Mouse (Mus musculus): ENCODE measurements around the gene Gm33543. TPM values are rescaled to one million over a fixed set of nuclear protein-coding genes. Genes with fewer than 3 reads are reported as not detected.

Gm33543 gene
- polyA plus RNA-seq, 1 experiment from 2014 or later: not detected

DNA sequence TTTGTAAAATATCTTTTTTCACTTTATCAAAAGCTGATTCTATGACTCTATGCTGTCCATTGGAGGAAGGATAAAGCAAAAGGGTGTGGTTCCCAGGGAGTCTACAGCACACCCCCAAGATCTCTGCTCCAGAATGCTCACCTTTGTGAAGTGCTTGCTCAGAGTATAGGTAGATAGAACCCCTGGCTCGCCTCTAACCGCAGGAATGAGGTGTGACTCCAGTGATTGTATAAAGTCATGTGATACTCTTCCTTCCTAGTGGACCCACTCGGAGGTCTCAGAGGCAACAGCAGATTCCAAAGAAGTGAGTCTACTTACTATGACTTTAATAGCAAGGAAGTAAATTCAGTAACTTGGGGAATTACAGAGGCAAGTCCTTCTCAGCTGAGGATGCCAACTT is 19.9 kb upstream of the Gm33543 start:
- no peaks in the 10 kb centered on the region for H3K36me3 ChIP-seq
- no peaks in the 10 kb centered on the region for H3K27me3 ChIP-seq
- WGBS: 81% methylated on average over 3 of the region's 3 CpGs
- H3K9ac ChIP-seq: no peak overlapping the region
- no peaks in the 10 kb centered on the region for H3K4me1 ChIP-seq (replicated peaks)
- no peak for ATAC-seq (ENCODE audit: low FRiP score, low read depth)
- no peak overlapping the region for H3K27ac ChIP-seq (replicated peaks)
- H3K9me3 ChIP-seq: no peaks in the 10 kb centered on the region
- no peak overlapping the region for H3K4me2 ChIP-seq
- H3K4me3 ChIP-seq: no peak overlapping the region

DNA sequence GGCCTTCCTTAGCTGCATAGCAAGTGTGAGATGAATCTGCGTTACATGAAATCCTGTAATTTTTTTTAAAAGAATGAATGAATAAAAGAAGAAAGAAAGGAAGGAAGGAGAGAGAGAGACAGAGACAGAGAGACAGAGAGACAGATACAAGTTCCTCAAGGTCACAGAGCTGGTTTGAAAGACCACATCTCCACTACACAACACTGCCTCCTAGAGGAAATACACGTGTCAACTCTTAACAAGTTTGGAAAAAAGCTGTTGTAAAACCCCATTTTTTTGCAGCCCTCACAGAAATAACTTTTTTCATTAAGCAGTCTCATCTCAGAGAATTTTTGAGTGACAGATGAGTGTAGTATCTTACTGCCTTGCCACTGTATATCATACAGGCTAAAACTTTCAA is 15.4 kb upstream of the Gm33543 start:
- H3K27me3 ChIP-seq: no peaks in the 10 kb centered on the region
- H3K9me3 ChIP-seq: no peaks in the 10 kb centered on the region
- H3K36me3 ChIP-seq: no peaks in the 10 kb centered on the region
- no peaks in the 10 kb centered on the region for H3K4me1 ChIP-seq (replicated peaks)
- no peak overlapping the region for H3K27ac ChIP-seq (replicated peaks)
- no peak overlapping the region for H3K9ac ChIP-seq
- H3K4me3 ChIP-seq: no peak overlapping the region
- ATAC-seq (ENCODE audit: low FRiP score, low read depth): no peak
- H3K4me2 ChIP-seq: no peak overlapping the region
- WGBS: 28% methylated on average over 2 of the region's 2 CpGs

DNA sequence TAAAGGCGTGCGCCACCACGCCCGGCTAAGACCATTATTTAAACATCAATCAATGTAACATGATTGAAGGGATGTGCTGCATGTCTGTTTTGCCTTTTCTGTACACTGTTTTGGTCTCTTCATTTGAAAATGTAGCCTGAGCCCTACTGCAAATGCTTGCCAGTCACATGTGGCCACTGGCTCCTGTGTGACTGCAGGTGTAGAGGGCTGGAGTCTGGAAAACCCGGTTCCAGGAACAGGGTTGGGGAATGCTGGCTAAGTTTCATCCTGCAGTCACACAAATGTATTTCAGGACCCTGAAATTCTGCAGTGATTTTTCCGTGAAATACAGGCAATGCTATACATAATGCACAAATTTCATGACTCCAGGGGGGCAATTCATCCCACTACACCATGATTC is 12.7 kb upstream of the Gm33543 start:
- Histone ChIP-seq H3K9ac (no peak overlapping the region), H3K36me3 (no peaks in the 10 kb centered on the region), H3K27ac (replicated peaks) (no peak overlapping the region), H3K9me3 (no peaks in the 10 kb centered on the region), H3K4me1 (replicated peaks) (no peaks in the 10 kb centered on the region), H3K27me3 (no peaks in the 10 kb centered on the region), H3K4me2 (no peak overlapping the region), H3K4me3 (no peak overlapping the region)
- no peak for ATAC-seq (ENCODE audit: low FRiP score, low read depth)
- 92% methylated on average over 6 of the region's 6 CpGs for WGBS

DNA sequence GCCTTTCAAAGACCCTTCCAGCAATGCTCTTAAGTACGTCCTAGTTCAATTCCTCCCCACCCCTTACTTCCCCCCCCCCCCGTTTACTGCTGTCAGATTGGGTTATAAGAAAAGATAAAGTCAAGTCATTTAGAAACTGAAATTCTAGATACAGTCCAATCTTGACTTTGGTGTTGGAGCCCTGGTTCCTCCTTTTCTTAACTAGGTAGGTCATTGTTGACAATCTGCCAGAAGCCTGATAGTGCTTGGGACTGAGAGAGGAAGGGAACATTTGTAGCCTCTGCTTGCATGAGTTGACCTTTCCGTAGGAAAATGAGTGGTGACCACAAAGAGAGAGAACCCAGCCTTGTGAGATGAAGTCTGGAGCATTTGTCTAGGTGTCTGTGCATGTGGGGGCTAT is 7.8 kb upstream of the Gm33543 start:
- no peaks in the 10 kb centered on the region for H3K9me3 ChIP-seq
- H3K9ac ChIP-seq: no peak overlapping the region
- no peak overlapping the region for H3K4me3 ChIP-seq
- no peak for ATAC-seq (ENCODE audit: low FRiP score, low read depth)
- no peaks in the 10 kb centered on the region for H3K36me3 ChIP-seq
- H3K27me3 ChIP-seq: no peaks in the 10 kb centered on the region
- H3K4me1 ChIP-seq (replicated peaks): no peaks in the 10 kb centered on the region
- no peak overlapping the region for H3K4me2 ChIP-seq
- WGBS: 89% methylated on average over 3 of the region's 3 CpGs
- no peak overlapping the region for H3K27ac ChIP-seq (replicated peaks)

DNA sequence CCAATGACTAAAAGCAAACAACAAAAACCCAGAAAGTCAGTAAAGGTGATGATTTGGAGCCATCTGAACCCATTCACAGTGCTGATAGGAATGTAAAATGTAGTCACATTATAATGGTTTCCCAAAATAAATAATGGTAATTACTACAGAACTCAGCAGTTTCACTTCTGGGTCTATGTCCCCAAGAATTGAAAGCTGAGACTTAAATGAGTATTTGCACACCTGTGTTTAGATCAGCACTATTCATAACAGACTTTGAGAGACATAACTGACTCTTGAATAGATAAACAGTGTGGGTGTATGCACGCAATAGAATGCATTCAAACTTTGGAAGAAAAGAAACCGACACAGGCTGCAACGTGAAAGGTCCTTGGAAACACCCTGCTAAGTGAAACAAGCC is 4.0 kb upstream of the Gm33543 start:
- Histone ChIP-seq H3K27ac (replicated peaks) (no peak overlapping the region), H3K27me3 (no peaks in the 10 kb centered on the region), H3K9me3 (no peaks in the 10 kb centered on the region), H3K4me2 (no peak overlapping the region), H3K9ac (no peak overlapping the region), H3K36me3 (no peaks in the 10 kb centered on the region), H3K4me3 (no peak overlapping the region), H3K4me1 (replicated peaks) (no peaks in the 10 kb centered on the region)
- no peak for ATAC-seq (ENCODE audit: low FRiP score, low read depth)
- WGBS: 78% methylated on average over 3 of the region's 3 CpGs

DNA sequence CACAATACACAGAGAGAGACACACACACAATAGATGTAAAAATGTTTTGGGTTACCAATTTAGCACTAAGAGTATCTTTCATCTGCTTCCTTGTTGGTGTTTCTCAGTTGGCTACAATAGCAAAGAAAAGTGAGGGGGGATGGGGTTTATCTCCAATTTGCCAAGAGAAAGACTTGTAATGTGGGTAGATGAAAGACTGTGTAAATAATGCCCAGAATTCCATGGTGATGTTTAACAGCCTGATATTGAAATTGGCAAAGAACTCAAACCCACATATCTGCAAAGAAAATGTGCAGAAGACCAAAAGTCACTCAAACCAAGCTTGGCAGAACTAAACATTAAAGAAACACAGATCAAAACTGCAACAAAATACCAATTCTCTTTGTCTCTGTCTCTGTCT is 3.6 kb upstream of the Gm33543 start:
- Histone ChIP-seq H3K27me3 (no peaks in the 10 kb centered on the region), H3K27ac (replicated peaks) (no peak overlapping the region), H3K4me2 (no peak overlapping the region), H3K4me3 (no peak overlapping the region), H3K9me3 (no peaks in the 10 kb centered on the region), H3K9ac (no peak overlapping the region), H3K4me1 (replicated peaks) (no peaks in the 10 kb centered on the region), H3K36me3 (no peaks in the 10 kb centered on the region)
- ATAC-seq (ENCODE audit: low FRiP score, low read depth): no peak

DNA sequence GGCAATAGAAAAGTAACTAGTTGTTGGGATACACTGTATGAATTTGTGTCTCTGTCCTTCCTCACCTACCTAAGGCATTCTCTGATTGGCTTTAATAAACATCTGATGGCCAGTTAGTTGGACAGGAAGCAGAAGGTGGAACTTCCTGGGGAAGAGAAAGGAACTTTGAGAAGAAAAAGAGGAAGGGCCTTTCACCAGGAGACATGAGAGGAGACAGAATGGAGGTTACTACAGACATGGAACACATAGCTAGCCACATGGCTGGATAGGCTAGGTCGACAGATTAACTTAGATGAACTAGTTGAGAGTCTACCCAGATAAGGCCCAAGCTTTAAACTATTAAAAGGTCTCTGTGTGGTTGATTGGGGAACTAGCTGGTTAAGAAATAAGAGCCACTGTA is 1.1 kb upstream of the Gm33543 start:
- WGBS: 90% methylated on average over 1 of the region's 1 CpGs
- Histone ChIP-seq H3K4me2 (no peak overlapping the region), H3K4me1 (replicated peaks) (no peaks in the 10 kb centered on the region), H3K27ac (replicated peaks) (no peak overlapping the region), H3K9me3 (no peaks in the 10 kb centered on the region), H3K36me3 (no peaks in the 10 kb centered on the region), H3K4me3 (no peak overlapping the region), H3K27me3 (no peaks in the 10 kb centered on the region), H3K9ac (no peak overlapping the region)
- no peak for ATAC-seq (ENCODE audit: low FRiP score, low read depth)

DNA sequence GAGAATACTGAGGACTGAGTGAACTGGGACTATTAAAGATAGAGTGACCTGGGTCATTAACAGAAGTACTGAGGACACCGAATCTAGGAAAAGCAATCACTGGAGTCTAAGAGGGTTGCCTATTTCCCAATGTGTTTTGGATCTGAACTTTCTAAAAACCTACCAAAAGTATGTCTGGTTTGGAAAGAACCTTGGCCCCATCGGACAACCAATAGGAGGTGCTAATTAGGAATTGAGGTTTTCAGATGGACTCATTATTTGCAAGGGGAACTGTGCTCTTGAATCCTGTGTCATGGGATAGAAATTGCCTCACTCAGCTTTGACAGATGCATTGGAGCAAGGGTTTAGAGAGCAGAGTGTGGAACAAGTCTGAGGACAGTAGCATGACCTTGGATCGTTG is 1.5 kb downstream of the Gm33543 start:
- H3K4me3 ChIP-seq: no peak overlapping the region
- H3K4me1 ChIP-seq (replicated peaks): no peaks in the 10 kb centered on the region
- WGBS: 98% methylated on average over 3 of the region's 3 CpGs
- no peaks in the 10 kb centered on the region for H3K27me3 ChIP-seq
- H3K36me3 ChIP-seq: no peaks in the 10 kb centered on the region
- no peak overlapping the region for H3K27ac ChIP-seq (replicated peaks)
- no peak overlapping the region for H3K9ac ChIP-seq
- H3K9me3 ChIP-seq: no peaks in the 10 kb centered on the region
- ATAC-seq (ENCODE audit: low FRiP score, low read depth): no peak
- H3K4me2 ChIP-seq: no peak overlapping the region

DNA sequence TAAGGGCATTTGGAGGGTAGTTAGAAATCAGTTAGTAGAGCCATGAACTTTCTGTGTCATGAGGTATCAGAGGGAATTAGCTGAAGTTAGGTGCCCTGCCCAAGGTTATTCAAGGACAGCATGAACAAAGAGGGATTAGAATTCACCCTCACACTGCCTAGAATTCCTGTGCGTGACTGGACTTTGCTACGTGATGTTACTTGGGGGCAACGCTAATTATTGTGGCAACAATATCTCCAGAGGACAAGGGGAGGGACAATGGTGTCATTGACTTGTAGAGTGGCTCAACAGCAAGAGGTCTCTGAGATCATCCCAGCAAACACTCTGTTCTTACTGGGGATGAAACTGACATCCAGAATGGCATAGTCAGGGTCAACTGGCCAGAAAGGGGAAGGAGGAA is 2.9 kb downstream of the Gm33543 start:
- Histone ChIP-seq H3K9me3 (no peaks in the 10 kb centered on the region), H3K4me1 (replicated peaks) (no peaks in the 10 kb centered on the region), H3K27me3 (no peaks in the 10 kb centered on the region), H3K4me2 (no peak overlapping the region), H3K27ac (replicated peaks) (no peak overlapping the region), H3K9ac (no peak overlapping the region), H3K36me3 (no peaks in the 10 kb centered on the region), H3K4me3 (no peak overlapping the region)
- ATAC-seq (ENCODE audit: low FRiP score, low read depth): no peak
- 47% methylated on average over 3 of the region's 3 CpGs for WGBS

DNA sequence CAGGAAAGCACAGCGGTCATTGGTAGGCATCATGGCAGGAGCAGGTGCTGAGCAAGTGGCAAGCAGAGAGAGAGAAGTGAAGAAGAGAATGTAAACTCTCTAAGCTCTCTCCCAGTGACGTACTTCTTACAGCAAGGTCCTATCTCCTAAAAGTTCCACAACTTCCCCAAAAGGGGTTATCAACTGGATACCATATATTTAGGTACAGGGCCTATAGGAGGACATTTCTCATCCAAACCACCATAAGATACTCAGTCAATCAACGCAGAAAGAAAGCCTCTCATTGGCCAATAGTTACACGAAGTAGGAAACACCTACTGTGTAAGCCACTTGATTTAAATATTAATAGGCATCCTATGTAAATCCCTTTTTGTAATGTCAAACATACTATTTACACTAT is 3.7 kb downstream of the Gm33543 start:
- Histone ChIP-seq H3K4me2 (no peak overlapping the region), H3K27ac (replicated peaks) (no peak overlapping the region), H3K36me3 (no peaks in the 10 kb centered on the region), H3K27me3 (no peaks in the 10 kb centered on the region), H3K4me3 (no peak overlapping the region), H3K9me3 (no peaks in the 10 kb centered on the region), H3K9ac (no peak overlapping the region), H3K4me1 (replicated peaks) (no peaks in the 10 kb centered on the region)
- 88% methylated on average over 4 of the region's 4 CpGs for WGBS
- ATAC-seq (ENCODE audit: low FRiP score, low read depth): no peak

DNA sequence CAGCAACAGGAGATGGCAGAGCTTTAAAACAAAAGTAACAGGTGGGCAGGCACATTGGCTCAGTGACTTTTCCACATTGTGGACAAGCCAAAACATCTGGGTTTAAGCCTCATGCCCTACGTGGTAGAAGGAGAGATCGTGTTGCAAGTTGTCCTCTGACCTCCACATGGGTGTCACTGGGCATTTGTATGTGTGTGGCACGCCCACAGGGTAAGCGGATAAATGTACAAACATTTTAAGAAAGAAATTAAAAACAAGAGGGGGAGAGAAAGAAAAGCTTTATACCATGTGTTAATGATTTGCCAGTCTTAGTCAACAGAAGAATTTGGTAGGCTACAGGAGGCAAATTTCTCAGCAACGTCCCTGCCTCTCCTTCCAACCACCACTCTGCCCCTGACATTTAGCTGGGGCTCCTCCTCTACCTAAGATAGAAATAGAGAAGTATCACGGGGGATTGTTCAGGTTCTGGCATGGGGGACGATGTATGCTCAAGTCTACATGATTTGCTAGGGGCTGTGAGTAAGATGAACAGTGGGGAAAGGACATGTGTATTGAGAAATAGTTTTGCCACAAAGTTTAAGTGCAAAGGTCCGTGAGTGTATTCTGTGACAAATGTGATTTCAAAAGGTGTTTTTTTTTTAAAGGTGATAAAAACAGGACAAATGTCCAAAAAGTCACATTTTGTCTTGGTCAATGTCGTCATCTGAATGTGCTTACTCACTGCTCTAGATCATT is 6.0 kb downstream of the Gm33543 start:
- Histone ChIP-seq H3K27me3 (no peaks in the 10 kb centered on the region), H3K36me3 (no peaks in the 10 kb centered on the region), H3K4me1 (replicated peaks) (no peaks in the 10 kb centered on the region), H3K4me3 (no peak overlapping the region), H3K4me2 (no peak overlapping the region), H3K9me3 (no peaks in the 10 kb centered on the region), H3K27ac (replicated peaks) (no peak overlapping the region), H3K9ac (no peak overlapping the region)
- 79% methylated on average over 9 of the region's 9 CpGs for WGBS
- no peak for ATAC-seq (ENCODE audit: low FRiP score, low read depth)

DNA sequence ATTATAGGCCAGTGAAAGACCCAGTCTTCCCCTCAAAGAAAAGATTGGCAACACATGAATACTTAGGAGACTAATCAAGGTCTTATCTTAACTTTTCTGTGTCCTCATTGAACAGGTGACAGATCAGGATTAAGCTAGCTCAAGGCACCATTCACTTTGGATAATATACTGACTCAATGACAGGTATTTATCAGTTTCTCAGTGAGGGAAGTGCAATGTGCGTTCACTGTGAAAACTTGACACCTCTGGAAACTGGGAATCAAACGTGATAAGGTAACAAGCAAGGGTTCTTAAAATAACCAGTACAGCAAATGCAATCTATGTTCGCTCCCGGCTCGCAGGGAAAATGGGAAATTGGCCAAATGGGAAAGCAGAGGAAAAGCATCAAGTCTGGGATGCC is 11.8 kb downstream of the Gm33543 start:
- Histone ChIP-seq H3K4me1 (replicated peaks) (no peaks in the 10 kb centered on the region), H3K4me2 (no peak overlapping the region), H3K27me3 (no peaks in the 10 kb centered on the region), H3K9me3 (no peaks in the 10 kb centered on the region), H3K9ac (no peak overlapping the region), H3K27ac (replicated peaks) (no peak overlapping the region), H3K36me3 (no peaks in the 10 kb centered on the region), H3K4me3 (no peak overlapping the region)
- 86% methylated on average over 5 of the region's 5 CpGs for WGBS
- ATAC-seq (ENCODE audit: low FRiP score, low read depth): no peak

DNA sequence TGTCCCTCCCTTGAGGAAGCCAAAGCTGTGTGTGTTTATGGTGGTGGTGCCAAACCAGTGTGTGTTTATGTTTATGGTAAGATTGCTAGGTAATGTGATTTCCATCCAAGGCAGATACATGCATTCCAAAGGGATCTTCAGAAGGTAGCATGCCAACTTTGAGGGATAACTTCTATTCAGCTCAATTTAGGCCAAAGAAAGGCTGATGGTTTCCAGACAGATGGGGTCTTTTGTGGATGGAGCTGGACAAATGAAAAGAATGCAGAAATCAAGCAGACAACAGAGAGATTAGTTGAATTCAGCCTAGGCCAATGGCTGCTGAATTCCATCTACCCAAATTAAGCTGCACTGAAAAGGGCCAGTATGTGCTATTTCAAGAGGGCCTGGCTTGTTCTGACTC is 13.3 kb downstream of the Gm33543 start:
- H3K27ac ChIP-seq (replicated peaks): no peak overlapping the region
- no peaks in the 10 kb centered on the region for H3K4me1 ChIP-seq (replicated peaks)
- H3K4me2 ChIP-seq: no peak overlapping the region
- H3K4me3 ChIP-seq: no peak overlapping the region
- no peaks in the 10 kb centered on the region for H3K27me3 ChIP-seq
- H3K9me3 ChIP-seq: no peaks in the 10 kb centered on the region
- no peaks in the 10 kb centered on the region for H3K36me3 ChIP-seq
- ATAC-seq (ENCODE audit: low FRiP score, low read depth): no peak
- no peak overlapping the region for H3K9ac ChIP-seq

All from hindbrain, embryonic 15.5 days (tissue).